Mouse (Mus musculus) liver, embryonic 18 days (tissue): ENCODE results near the gene Gimap9. TPM values are rescaled to one million over a fixed set of nuclear protein-coding genes. Genes with fewer than 3 reads are reported as not detected.

Source experiments
- polyA plus RNA-seq: library from polyadenylated mRNA; depleted of rRNA; stranded (reverse); fragments of >200 nt; gene quantifications from 2 replicates; pipeline ENCODE4 v1.2.3, GENCODE M21; 2012; rRNA removed

Gimap9 gene
- 6.6 and 7.7 TPM in 2 replicates for polyA plus RNA-seq

DNA sequence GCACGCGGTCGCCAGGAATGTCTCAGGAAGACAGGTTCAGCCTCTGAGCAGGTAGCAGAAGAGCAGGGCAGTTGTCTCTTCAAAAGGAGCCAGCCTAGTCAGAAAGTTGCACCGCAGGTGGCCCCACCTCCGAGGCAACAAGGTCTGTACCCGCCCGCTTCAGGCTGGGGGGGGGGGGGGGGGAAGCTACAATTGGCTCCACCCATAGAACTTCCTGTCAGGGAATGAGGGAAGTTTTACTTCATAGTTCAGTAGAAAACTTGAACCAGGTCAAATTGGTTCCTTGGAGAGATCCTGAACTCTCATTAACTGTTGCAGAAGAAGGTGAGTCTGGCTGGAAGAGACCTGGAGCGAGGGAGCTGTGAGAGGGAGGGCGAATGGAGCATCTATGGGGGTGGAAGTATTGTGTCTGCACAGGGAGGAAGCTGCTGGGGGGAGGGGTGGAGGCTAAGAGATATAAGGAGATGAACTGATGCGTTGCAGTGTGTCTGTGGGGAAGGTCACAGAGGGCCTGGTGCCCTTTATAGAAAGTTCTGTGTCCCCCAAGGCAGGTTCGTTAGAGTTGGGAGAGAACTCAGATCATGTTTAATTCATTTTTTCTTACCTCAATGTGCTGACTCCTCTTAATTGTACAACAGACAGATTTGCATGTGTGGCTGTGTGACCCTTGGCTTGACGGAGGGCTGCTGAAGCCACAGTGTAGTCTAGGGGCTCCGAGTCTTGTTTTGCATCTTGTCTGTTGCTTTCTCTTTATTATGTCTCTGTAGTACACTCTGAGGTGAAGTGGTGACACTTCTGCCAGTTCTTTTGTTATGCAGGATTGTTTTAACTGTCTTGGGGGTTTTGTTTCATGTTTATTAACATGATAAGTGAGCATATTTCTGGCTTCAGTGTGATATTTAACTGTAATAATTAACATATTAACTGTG, at the start of gene Gimap9:
TSS of gene Gimap9 (plus strand) at position 199 of the 929 bp plus-strand sequence.

DNA sequence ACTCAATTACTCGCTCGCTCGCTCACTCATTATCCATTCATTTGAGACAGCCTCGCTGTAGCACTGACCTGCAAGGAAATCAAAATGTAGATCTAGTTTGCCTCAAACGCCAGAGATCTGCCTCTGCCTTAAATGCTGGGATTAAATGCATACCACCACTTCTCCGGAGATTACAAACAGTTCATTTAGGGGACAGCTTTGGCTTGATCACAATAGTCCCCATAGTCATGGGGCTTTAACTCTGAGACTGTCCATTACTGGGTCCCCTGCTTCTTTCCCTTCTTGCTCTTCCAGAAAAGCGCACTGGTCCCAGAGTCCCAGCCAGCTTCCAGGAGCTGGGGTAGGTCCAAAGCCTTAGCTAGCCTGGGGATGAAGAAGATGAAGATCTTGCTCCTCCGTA, 49.5 kb upstream of the Gimap9 start, which contains the start of gene AI854703:
TSS of gene AI854703 (plus strand) at position 301 of the 400 bp plus-strand sequence.

DNA sequence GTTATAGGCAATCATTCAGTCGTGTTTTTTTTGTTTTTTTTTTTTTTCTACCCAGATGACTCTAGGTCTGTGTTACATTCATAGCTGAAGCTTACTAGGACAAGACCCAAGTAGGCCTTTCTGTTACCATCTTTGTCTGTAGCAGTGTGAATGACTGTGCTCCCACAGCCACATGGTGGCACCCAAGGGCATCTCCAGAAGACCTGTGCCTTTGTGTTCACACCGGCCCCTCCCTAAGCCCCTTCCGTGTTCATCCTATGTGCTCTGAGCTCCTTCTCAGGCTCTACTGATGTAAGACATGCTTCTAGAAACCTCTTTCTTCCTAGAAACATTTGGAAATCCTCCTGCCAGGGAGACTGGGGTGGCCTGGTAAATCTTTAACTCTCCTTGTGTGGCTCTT, 28.9 kb upstream of the Gimap9 start, which contains the start of gene Gimap8:
TSS of gene Gimap8 (plus strand) at position 240 of the 400 bp plus-strand sequence.

DNA sequence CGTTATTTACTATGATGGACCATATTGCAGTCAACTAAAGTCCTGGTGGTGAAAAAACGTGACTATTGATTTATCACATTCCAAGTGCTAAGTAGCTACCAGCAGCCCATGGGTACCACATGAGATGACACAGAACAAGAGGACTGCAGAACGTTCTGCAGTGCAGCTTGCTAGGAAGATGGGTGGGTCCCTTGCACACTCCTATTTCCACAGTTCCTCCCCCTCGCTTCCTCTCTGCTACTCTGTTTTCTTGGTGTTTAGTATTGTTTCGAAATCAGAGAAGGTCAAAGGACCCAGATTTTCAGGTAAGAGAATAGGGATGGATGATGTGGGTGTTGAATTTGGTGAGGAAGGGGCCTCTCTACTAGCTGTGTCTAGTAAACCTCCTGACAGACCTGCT, 8.4 kb downstream of the Gimap9 start, which contains the start of gene Gimap4:
TSS of gene Gimap4 (plus strand) at position 231 of the 400 bp plus-strand sequence.

DNA sequence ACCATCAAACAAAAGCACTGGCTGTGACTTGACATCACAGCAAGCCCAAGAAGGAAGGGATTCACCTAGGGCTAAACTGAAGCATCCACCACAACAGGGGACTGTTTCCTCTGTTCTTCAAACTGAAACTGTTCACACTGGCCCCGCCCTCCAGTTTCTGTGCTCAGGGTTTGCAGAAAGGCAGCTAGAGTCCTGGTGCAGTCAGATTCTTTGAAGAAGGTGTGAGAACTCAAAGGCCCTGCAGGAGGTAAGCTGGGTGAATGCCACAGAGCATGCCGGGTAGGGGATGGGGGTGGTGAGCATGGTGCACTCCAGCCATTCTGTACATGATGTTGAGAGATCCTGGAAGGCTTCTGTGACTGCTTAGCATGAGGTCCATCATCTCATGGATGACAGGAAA, 42.5 kb downstream of the Gimap9 start, which contains the start of the genes Gm28053 and Gimap7:
TSS of gene Gm28053 (plus strand) at position 153 of the 400 bp plus-strand sequence.
TSS of gene Gimap7 (plus strand) at position 167 of the 400 bp plus-strand sequence.

Other genes starting within 250 kb of the Gimap9 start
- 3.8 and 4.1 TPM in 2 replicates for gene Zfp467, start 230.3 kb upstream of the Gimap9 start, polyA plus RNA-seq
- gene Sspo, start 227.9 kb upstream of the Gimap9 start, polyA plus RNA-seq: 0.18 and 0.22 TPM in 2 replicates
- gene Atp6v0e2, start 138.5 kb upstream of the Gimap9 start, polyA plus RNA-seq: 0.55 and 0.67 TPM in 2 replicates
- gene Lrrc61, start 121.3 kb upstream of the Gimap9 start, polyA plus RNA-seq: 3.1 and 4.0 TPM in 2 replicates
- 77.7 and 123 TPM in 2 replicates for gene Rarres2, start 103.3 kb upstream of the Gimap9 start, polyA plus RNA-seq
- 0.37 TPM in 1 of 2 replicates, not detected in the other for gene Gm45021, start 86.5 kb upstream of the Gimap9 start, polyA plus RNA-seq
- 18.1 and 19.4 TPM in 2 replicates for gene Repin1, start 82.2 kb upstream of the Gimap9 start, polyA plus RNA-seq
- not detected in 2 replicates for gene Gm44965, start 82.2 kb upstream of the Gimap9 start, polyA plus RNA-seq
- 1.7 and 2.2 TPM in 2 replicates for gene Zfp775, start 74.1 kb upstream of the Gimap9 start, polyA plus RNA-seq
- gene AI854703, start 49.4 kb upstream of the Gimap9 start, polyA plus RNA-seq: 0.20 and 0.21 TPM in 2 replicates
- gene Gimap8, start 28.9 kb upstream of the Gimap9 start, polyA plus RNA-seq: 2.7 and 3.0 TPM in 2 replicates
- 11.2 and 11.3 TPM in 2 replicates for gene Gimap4, start 8.4 kb downstream of the Gimap9 start, polyA plus RNA-seq
- gene Gimap6, start 32.1 kb downstream of the Gimap9 start, polyA plus RNA-seq: 8.6 and 9.2 TPM in 2 replicates
- 0.65 and 0.77 TPM in 2 replicates for gene Gm28053, start 42.5 kb downstream of the Gimap9 start, polyA plus RNA-seq
- gene Gimap7, start 42.5 kb downstream of the Gimap9 start, polyA plus RNA-seq: 0.06 and 0.25 TPM in 2 replicates
- gene Gimap1, start 62.9 kb downstream of the Gimap9 start, polyA plus RNA-seq: 2.8 and 3.0 TPM in 2 replicates
- gene Gimap5, start 70.1 kb downstream of the Gimap9 start, polyA plus RNA-seq: 3.1 TPM in 2 replicates
- 0.42 and 0.68 TPM in 2 replicates for gene Gimap3, start 94.7 kb downstream of the Gimap9 start, polyA plus RNA-seq
- gene Tmem176a, start 164.8 kb downstream of the Gimap9 start, polyA plus RNA-seq: 58.6 and 68.3 TPM in 2 replicates
- 220 and 232 TPM in 2 replicates for gene Tmem176b, start 165.4 kb downstream of the Gimap9 start, polyA plus RNA-seq
- gene Aoc1, start 196.8 kb downstream of the Gimap9 start, polyA plus RNA-seq: 0.08 and 0.23 TPM in 2 replicates